Mouse (Mus musculus) erythroblast, adult 5-6 weeks (primary cell): ENCODE results near the gene Gm34653. TPM values are rescaled to one million over a fixed set of nuclear protein-coding genes. Genes with fewer than 3 reads are reported as not detected.

Experiments used
- ATAC-seq: replicated peaks from 2 replicates; pipeline ENCODE4 v1.8.0; 2016; ENCODE audit warnings: moderate number of reproducible peaks, mild to moderate bottlenecking, moderate TSS enrichment, inconsistent platforms; ENCODE audit not compliant: poor library complexity, low FRiP score, severe bottlenecking
- total RNA-seq, 2 experiments: library from RNA; stranded (forward) in 1 of 2; stranded (reverse) in 1 of 2; fragments of 150-400 nt in 1 of 2; fragments of 200-764, 138-1000 nt in 1 of 2; gene quantifications; 2 replicates each; pipeline versions ENCODE4 v1.2.3 to v1.2.4; 2015 to 2017; ENCODE audit warnings: low replicate concordance in 2 of 2

Gm34653 gene
- total RNA-seq, 2 experiments from 2014 or later, result not detected

DNA sequence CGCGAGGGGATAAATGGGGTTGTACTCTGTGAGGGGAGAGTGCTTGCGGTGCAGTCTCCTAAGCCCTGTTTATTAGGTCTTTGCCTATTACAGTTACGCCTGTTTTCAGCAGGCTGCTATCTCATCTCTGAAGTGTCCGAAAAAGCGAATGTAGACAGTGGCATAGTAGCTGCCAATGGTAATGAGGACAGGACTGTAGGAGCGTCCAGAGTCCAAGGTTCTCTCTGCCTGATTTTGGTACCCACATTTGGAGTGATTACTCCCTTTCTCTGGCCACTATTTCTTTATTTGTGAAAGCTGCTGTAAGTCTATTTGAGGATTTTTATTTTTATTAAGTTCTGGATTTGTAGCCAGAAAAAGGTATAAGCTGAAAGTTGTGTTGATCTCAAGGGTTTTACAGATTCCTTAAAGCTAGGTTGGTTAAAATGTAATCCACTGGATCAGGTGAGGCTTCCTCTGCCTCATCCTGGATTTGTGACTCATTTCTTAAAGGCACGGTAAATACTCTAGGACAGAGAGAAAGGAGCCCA is 42.1 kb downstream of the Gm34653 start, which contains the start of gene Psmd5:
Psmd5 (minus strand) TSS at position 153 of the 530 bp plus-strand sequence.
- no peak for ATAC-seq

DNA sequence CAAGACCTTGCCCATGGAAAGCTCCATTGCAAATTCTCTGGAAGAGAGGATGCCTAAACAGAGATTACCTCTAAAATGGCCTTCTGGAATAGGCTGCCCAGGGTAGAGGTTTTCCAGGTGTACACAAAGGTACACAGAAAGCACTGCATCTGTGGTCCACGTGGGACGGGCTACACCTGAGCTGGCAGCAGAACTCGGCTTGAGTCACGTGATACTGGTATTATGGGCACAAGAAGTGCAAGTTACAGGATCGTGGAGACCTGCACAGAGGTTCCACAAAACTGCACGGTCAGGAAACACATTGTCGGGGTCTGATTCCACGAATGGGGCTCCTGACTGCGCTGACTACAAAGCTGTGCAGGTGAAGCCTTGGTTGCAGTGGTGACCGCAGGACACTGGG is 47.2 kb downstream of the Gm34653 start:
- no peak for ATAC-seq

DNA sequence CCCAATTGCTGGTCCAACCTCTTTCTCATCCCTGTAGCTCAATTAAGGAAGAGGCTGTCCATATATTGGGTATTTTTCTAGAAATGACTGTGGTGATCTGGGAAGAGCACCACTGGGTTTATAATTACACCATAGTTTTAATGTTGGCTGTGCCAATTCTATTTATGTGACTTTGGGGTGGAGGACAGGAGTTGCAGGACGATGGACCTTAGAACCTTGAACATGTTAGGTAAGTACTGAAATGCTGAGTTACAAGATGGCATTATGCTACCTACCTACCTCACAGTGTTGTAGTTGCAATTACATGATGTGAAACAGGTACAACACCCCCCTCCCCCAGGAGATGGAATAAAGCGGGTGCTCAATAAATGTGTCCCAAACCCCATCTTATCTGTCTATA is 50.0 kb downstream of the Gm34653 start:
- ATAC-seq, result no peak

DNA sequence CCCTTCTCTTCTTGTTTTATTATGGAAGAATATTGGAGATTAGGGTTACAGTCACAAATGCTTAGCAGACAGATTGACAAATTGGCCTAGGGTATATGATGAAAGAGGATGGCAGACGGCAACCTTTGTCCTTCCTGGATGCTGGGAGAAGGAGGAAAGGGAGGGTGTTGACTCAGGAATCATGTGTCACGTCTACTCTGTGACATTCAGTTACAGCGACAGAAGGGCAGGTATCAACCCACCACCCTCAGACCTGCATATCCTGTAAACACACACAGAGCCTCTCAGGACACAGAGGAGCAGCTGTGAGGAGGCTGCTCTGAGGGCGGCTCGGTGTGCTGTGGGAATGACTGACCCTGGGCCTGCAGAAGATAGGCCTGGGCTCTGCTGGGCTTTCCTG is 50.4 kb downstream of the Gm34653 start:
- ATAC-seq, result no peak

DNA sequence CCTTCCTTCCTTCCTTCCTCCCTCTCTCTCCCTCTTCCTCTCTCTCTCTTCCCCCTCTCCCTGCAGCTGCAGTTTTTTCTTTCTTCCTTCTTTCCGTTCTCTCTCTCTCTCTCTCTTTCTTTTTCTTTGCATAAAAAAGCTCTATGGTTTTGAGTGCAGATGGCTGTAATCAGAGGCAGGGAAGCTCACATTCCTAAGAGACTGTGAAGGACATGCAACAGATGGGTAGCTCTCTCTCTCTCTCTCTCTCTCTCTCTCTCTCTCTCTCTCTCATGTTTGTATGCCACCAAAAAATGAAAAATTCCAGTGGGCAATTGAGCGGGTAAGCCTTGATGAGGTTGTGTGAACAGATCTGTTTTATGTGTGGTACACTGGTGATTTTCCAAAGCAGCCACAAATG is 51.4 kb downstream of the Gm34653 start:
- no peak for ATAC-seq

Other genes with a start within 250 kb of the Gm34653 start
- gene Gapvd1, start 77.8 kb upstream of the Gm34653 start, total RNA-seq (2015; ENCODE audit: low replicate concordance), result 308 and 329 TPM in 2 replicates
- gene Gapvd1, start 77.8 kb upstream of the Gm34653 start, total RNA-seq (2017; ENCODE audit: low replicate concordance), result 761 and 1,292 TPM in 2 replicates
- 229 and 240 TPM in 2 replicates for gene Hspa5, start 61.0 kb upstream of the Gm34653 start, total RNA-seq (2015; ENCODE audit: low replicate concordance)
- 904 and 907 TPM in 2 replicates for gene Hspa5, start 61.0 kb upstream of the Gm34653 start, total RNA-seq (2017; ENCODE audit: low replicate concordance)
- 1.2 and 7.1 TPM in 2 replicates for gene Rabepk, start 33.1 kb upstream of the Gm34653 start, total RNA-seq (2015; ENCODE audit: low replicate concordance)
- gene Rabepk, start 33.1 kb upstream of the Gm34653 start, total RNA-seq (2017; ENCODE audit: low replicate concordance), result 10.1 and 10.2 TPM in 2 replicates
- 104 and 121 TPM in 2 replicates for gene Fbxw2, start 6.7 kb upstream of the Gm34653 start, total RNA-seq (2015; ENCODE audit: low replicate concordance)
- gene Fbxw2, start 6.7 kb upstream of the Gm34653 start, total RNA-seq (2017; ENCODE audit: low replicate concordance), result 178 and 181 TPM in 2 replicates
- gene Cutal, start 41.4 kb downstream of the Gm34653 start, total RNA-seq (2015; ENCODE audit: low replicate concordance), result not detected in 2 replicates
- not detected in 2 replicates for gene Cutal, start 41.4 kb downstream of the Gm34653 start, total RNA-seq (2017; ENCODE audit: low replicate concordance)
- 18.0 and 64.0 TPM in 2 replicates for gene Psmd5, start 42.0 kb downstream of the Gm34653 start, total RNA-seq (2015; ENCODE audit: low replicate concordance)
- 11.8 and 25.0 TPM in 2 replicates for gene Psmd5, start 42.0 kb downstream of the Gm34653 start, total RNA-seq (2017; ENCODE audit: low replicate concordance)
- 1.7 and 1.9 TPM in 2 replicates for gene Phf19, start 81.0 kb downstream of the Gm34653 start, total RNA-seq (2015; ENCODE audit: low replicate concordance)
- 0.42 and 1.9 TPM in 2 replicates for gene Phf19, start 81.0 kb downstream of the Gm34653 start, total RNA-seq (2017; ENCODE audit: low replicate concordance)
- gene Traf1, start 128.8 kb downstream of the Gm34653 start, total RNA-seq (2015; ENCODE audit: low replicate concordance), result 0.63 TPM in 1 of 2 replicates, not detected in the other
- 0.43 TPM in 1 of 2 replicates, not detected in the other for gene Traf1, start 128.8 kb downstream of the Gm34653 start, total RNA-seq (2017; ENCODE audit: low replicate concordance)
- gene Hc, start 228.4 kb downstream of the Gm34653 start, total RNA-seq (2015; ENCODE audit: low replicate concordance), result not detected in 2 replicates
- not detected in 2 replicates for gene Hc, start 228.4 kb downstream of the Gm34653 start, total RNA-seq (2017; ENCODE audit: low replicate concordance)